Mouse (Mus musculus) embryonic facial prominence, embryonic 14.5 days (tissue): ENCODE data around the gene Ccnk. TPM values are rescaled to one million over a fixed set of nuclear protein-coding genes. Genes with fewer than 3 reads are reported as not detected.

Experiments used
- ATAC-seq: fragments of 200-750 bp; cut with Nextera tagmentation; 2 replicates; pipeline ENCODE4 v1.8.0; 2017; ENCODE audit warnings: low read depth, moderate number of reproducible peaks, moderate TSS enrichment
- DNase-seq: peaks from one replicate; pipeline ENCODE4 v3.0.0-alpha.2; 2015; ENCODE audit warnings: low spot score
- H3K27ac ChIP-seq: fragments of 300-500 bp; sonication (generic); replicated peaks from 2 replicates; pipeline ENCODE4 v1.5.1; 2014; ENCODE audit warnings: low read depth, mild to moderate bottlenecking, low read length, moderate library complexity
- H3K27me3 ChIP-seq: fragments of 300-500 bp; sonication (generic); replicated peaks from 2 replicates; pipeline ENCODE4 v1.6.1; 2014; ENCODE audit warnings: low read length; ENCODE audit not compliant: control insufficient read depth, insufficient read depth
- H3K36me3 ChIP-seq: fragments of 300-500 bp; sonication (generic); 2 replicates; pipeline ENCODE4 v1.6.1; 2014; ENCODE audit warnings: low read length, mixed read lengths; ENCODE audit not compliant: control insufficient read depth, insufficient read depth
- H3K4me1 ChIP-seq: fragments of 300-500 bp; sonication (generic); 2 replicates; pipeline ENCODE4 v1.6.1; 2014; ENCODE audit warnings: antibody characterized with exemption, low read length; ENCODE audit not compliant: control insufficient read depth, insufficient read depth
- H3K4me2 ChIP-seq: fragments of 300-500 bp; sonication (generic); 2 replicates; pipeline ENCODE4 v1.6.1; 2014; ENCODE audit warnings: low read depth, mild to moderate bottlenecking, low read length, moderate library complexity, mixed read lengths
- H3K4me3 ChIP-seq: fragments of 300-500 bp; sonication (generic); 2 replicates; pipeline ENCODE4 v1.5.1; 2014; ENCODE audit warnings: low read depth, mild to moderate bottlenecking, low read length
- H3K9ac ChIP-seq: fragments of 300-500 bp; sonication (generic); 2 replicates; pipeline ENCODE4 v1.6.1; 2014; ENCODE audit warnings: low read depth, mild to moderate bottlenecking, low read length, moderate library complexity, mixed read lengths
- H3K9me3 ChIP-seq: fragments of 300-500 bp; sonication (generic); 2 replicates; pipeline ENCODE4 v1.6.1; 2016; ENCODE audit warnings: low read length; ENCODE audit not compliant: control insufficient read depth
- WGBS: fragments of 180-500 bp; shearing (Covaris S2); extraction: QIAGEN DNeasy Blood & Tissue Kit; methylation state at CpG from one replicate; pipeline ENCODE4 v1.1.7; 2014; 5-methylcytosine and 5-hydroxymethylcytosine counted together
- polyA plus RNA-seq: library from polyadenylated mRNA; unstranded; fragments of >200 nt; fragmentation: Nextera tagmentation; extraction: Ambion mirVana; gene quantifications from 2 replicates; pipeline ENCODE4 v1.2.1, GENCODE M21; 2014

Ccnk gene
- polyA plus RNA-seq, 1 experiment from 2014 or later, result 5.9 TPM

GRCm38 (mm10) chr12:108223357-108223756, 44.0 kb downstream of the Ccnk start:
- Histone ChIP-seq H3K4me3 (no peak overlapping the region), H3K36me3 (no peaks in the 10 kb centered on the region), H3K9me3 (no peaks in the 10 kb centered on the region), H3K27me3 (no peaks in the 10 kb centered on the region), H3K27ac (no peak overlapping the region), H3K4me1 (peaks cover 36% of the 10 kb centered on the region), H3K4me2 (no peak overlapping the region), H3K9ac (no peak overlapping the region)
- no peak for DNase-seq
- WGBS, result 30% methylated on average over 3 of the region's 8 CpGs
- ATAC-seq, result no peak

- H3K27me3 ChIP-seq, result no peaks in the 10 kb centered on the region
- DNase-seq (no peak), ATAC-seq (no peak)
- peaks cover 18% of the 10 kb centered on the region for H3K4me1 ChIP-seq
- H3K27ac ChIP-seq, result no peak overlapping the region
- no peaks in the 10 kb centered on the region for H3K36me3 ChIP-seq
- no peak overlapping the region for H3K9ac ChIP-seq
- H3K9me3 ChIP-seq, result no peaks in the 10 kb centered on the region
- no peak overlapping the region for H3K4me3 ChIP-seq
- WGBS, result 63% methylated on average over 6 of the region's 7 CpGs
- no peak overlapping the region for H3K4me2 ChIP-seq
Observed at GRCm38 (mm10) chr12:108225781-108226180, 46.4 kb downstream of the Ccnk start.

GRCm38 (mm10) chr12:108226216-108226615, 46.8 kb downstream of the Ccnk start:
- no peak overlapping the region for H3K4me2 ChIP-seq
- DNase-seq, result no peak
- 72% methylated on average over 13 of the region's 13 CpGs for whole genome bisulfite sequencing
- no peaks in the 10 kb centered on the region for H3K36me3 ChIP-seq
- no peaks in the 10 kb centered on the region for H3K27me3 ChIP-seq
- no peak overlapping the region for H3K9ac ChIP-seq
- H3K4me1 ChIP-seq, result peaks cover 18% of the 10 kb centered on the region
- ATAC-seq, result no peak
- H3K27ac ChIP-seq, result no peak overlapping the region
- no peak overlapping the region for H3K4me3 ChIP-seq
- no peaks in the 10 kb centered on the region for H3K9me3 ChIP-seq

GRCm38 (mm10) chr12:108226941-108227340, 47.6 kb downstream of the Ccnk start:
- no peak overlapping the region for H3K4me2 ChIP-seq
- H3K27me3 ChIP-seq, result no peaks in the 10 kb centered on the region
- DNase-seq (no peak), ATAC-seq (no peak)
- H3K4me3 ChIP-seq, result no peak overlapping the region
- H3K4me1 ChIP-seq, result peaks cover 24% of the 10 kb centered on the region
- H3K9ac ChIP-seq, result no peak overlapping the region
- no peaks in the 10 kb centered on the region for H3K9me3 ChIP-seq
- 81% methylated on average over 10 of the region's 12 CpGs for WGBS
- H3K27ac ChIP-seq, result no peak overlapping the region
- no peaks in the 10 kb centered on the region for H3K36me3 ChIP-seq

- H3K9me3 ChIP-seq, result no peaks in the 10 kb centered on the region
- no peaks in the 10 kb centered on the region for H3K36me3 ChIP-seq
- DNase-seq (no peak), ATAC-seq (no peak)
- H3K27ac ChIP-seq, result no peak overlapping the region
- H3K4me3 ChIP-seq, result no peak overlapping the region
- H3K27me3 ChIP-seq, result no peaks in the 10 kb centered on the region
- no peak overlapping the region for H3K9ac ChIP-seq
- 81% methylated on average over 16 of the region's 16 CpGs for WGBS
- peaks cover 27% of the 10 kb centered on the region for H3K4me1 ChIP-seq
- no peak overlapping the region for H3K4me2 ChIP-seq
Observed at GRCm38 (mm10) chr12:108227527-108227926, 48.1 kb downstream of the Ccnk start.

- Histone ChIP-seq H3K4me2 (no peak overlapping the region), H3K27ac (no peak overlapping the region), H3K9me3 (no peaks in the 10 kb centered on the region), H3K4me3 (no peak overlapping the region), H3K9ac (no peak overlapping the region), H3K4me1 (peaks cover 12% of the 10 kb centered on the region; the same call in 1 of the 2 replicates), H3K36me3 (no peaks in the 10 kb centered on the region), H3K27me3 (no peaks in the 10 kb centered on the region)
- DNase-seq, result no peak
- ATAC-seq, result no peak
- 72% methylated on average over 12 of the region's 12 CpGs for WGBS
Observed at GRCm38 (mm10) chr12:108230077-108230476, 50.7 kb downstream of the Ccnk start.

GRCm38 (mm10) chr12:108230821-108231794, 51.7 kb downstream of the Ccnk start:
- no peak for DNase-seq
- no peaks in the 10 kb centered on the region for H3K27me3 ChIP-seq
- ATAC-seq, result no peak

GRCm38 (mm10) chr12:108231901-108232300, 52.5 kb downstream of the Ccnk start:
- H3K36me3 ChIP-seq, result no peaks in the 10 kb centered on the region
- H3K9me3 ChIP-seq, result no peaks in the 10 kb centered on the region
- 46% methylated on average over 9 of the region's 9 CpGs for WGBS
- ATAC-seq (no peak), DNase-seq (no peak)
- H3K9ac ChIP-seq, result no peak overlapping the region
- no peak overlapping the region for H3K4me3 ChIP-seq
- no peak overlapping the region for H3K4me2 ChIP-seq
- peaks cover 8% of the 10 kb centered on the region; the same call in 1 of the 2 replicates for H3K4me1 ChIP-seq
- no peak overlapping the region for H3K27ac ChIP-seq
- H3K27me3 ChIP-seq, result no peaks in the 10 kb centered on the region

More at GRCm38 (mm10) chr12:108230821-108231794, 51.7 kb downstream of the Ccnk start:
- no peak overlapping the region for H3K4me2 ChIP-seq
- no peak overlapping the region for H3K4me3 ChIP-seq
- WGBS, result 57% methylated on average over 16 of the region's 18 CpGs
- H3K4me1 ChIP-seq, result peaks cover 9% of the 10 kb centered on the region; the same call in 1 of the 2 replicates
- no peak overlapping the region for H3K27ac ChIP-seq
- H3K9ac ChIP-seq, result no peak overlapping the region
- H3K36me3 ChIP-seq, result no peaks in the 10 kb centered on the region
- no peaks in the 10 kb centered on the region for H3K9me3 ChIP-seq
